12 mouse cellular contexts compared by ENCODE assay signal in the genomic region with DNA sequence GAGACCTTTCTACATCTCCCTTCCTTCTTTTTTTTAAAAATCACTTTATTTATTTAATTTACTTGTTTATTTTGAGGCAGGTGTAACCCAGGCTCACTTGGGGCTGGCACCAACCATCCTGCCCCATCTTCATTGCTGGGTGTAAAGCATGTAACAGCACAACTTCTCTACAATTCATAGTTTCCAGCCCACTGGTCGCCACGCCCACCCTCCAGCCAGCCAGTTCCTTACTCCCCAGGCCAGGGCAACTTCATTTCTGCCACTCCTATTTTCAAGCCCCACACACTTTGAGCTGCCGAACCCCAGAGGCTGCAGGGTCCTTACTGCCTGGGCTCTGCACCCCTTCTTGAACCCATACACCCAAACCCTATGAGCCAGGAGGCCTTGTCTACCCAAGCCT. TPM values are rescaled to one million over a fixed set of nuclear protein-coding genes. Genes with fewer than 3 reads are reported as not detected.
"Had no signal": no experiment of that assay in that cellular context is flagged by ENCODE, and none has a peak within 500 bp of the region (broad histone marks: within the 10 kb centered on the region; RNA-seq: fewer than 3 reads in every experiment).

No protein-coding gene starts in this region.

- H3K9ac ChIP-seq: liver, embryonic 15.5 days; liver, postnatal 0 days had no signal

- H3K27ac ChIP-seq: liver, embryonic 15.5 days; lung, embryonic 15.5 days; macrophage; midbrain, embryonic 12.5 days; neural tube, embryonic 12.5 days had no signal

- ATAC-seq: midbrain, embryonic 16.5 days had no signal

- H3K36me3 ChIP-seq: liver, embryonic 15.5 days; lung, embryonic 15.5 days; midbrain, embryonic 12.5 days; neural tube, embryonic 12.5 days had no signal

- H3K9me3 ChIP-seq: liver, embryonic 15.5 days; lung, embryonic 15.5 days; midbrain, embryonic 12.5 days; neural tube, embryonic 12.5 days had no signal

- H3K4me3 ChIP-seq: liver, embryonic 15.5 days; lung, embryonic 15.5 days; midbrain, embryonic 12.5 days; neural tube, embryonic 12.5 days had no signal

RNA-seq across cellular contexts. Expression of a gene that starts 3.5 kb away (rescaled TPM):
- total RNA-seq: megakaryocyte progenitor cell, adult 5-6 weeks had no signal
- polyA plus RNA-seq: macrophage had no signal

RNA-seq across cellular contexts. Expression of a gene that starts 10.9 kb away (rescaled TPM):
- polyA plus RNA-seq: midbrain, embryonic 12.5 days; midbrain, embryonic 14.5 days; midbrain, embryonic 16.5 days; neural tube, embryonic 12.5 days; neural tube, embryonic 14.5 days; stomach, embryonic 14.5 days had no signal

RNA-seq across cellular contexts. Expression of a gene that starts 24.6 kb away (rescaled TPM):
- total RNA-seq: monocyte, adult 5-6 weeks had no signal
